Mouse (Mus musculus): ENCODE results near the gene Slf2.

DNA sequence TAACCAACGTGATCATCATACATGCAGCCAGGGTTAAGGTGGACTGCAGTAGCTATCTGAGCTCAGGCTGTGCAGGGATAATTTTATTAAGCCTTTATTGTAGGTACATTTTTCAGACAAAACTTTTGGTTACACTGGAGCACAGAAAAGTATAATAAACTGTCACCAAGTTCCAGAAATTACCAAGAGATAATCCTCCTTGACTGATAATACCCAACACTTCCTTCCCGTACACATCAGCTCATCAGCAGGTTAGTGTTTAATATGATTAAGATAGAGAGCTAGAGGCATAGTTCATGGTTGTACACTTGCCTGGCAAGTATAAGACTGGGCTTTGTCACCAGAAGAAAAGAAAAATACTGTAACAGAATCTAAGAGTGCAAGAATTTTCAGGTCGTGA, 37.4 kb downstream of the Slf2 start:
- TF ChIP-seq POLR2A (IDR thresholded peaks at IDR 0.05; ENCODE audit: control insufficient read depth, extremely low read depth, insufficient read depth, low read length, poor library complexity): no peak
- TF ChIP-seq CTCF (IDR thresholded peaks at IDR 0.05; ENCODE audit: borderline replicate concordance, control insufficient read depth, extremely low read depth, insufficient read depth, low read length, poor library complexity): no peak

Measured in thymus, adult 2 months (tissue).